Mouse (Mus musculus) retina, adult 2 months (tissue): ENCODE data around the gene Krt18.
"Not testable (repeated sequence)": the region's sequence is repeated elsewhere in the genome, so short reads cannot be mapped to it uniquely, and the experiment has no call there.

Source experiments
- DNase-seq: peaks from one replicate; pipeline ENCODE4 v3.0.0-alpha.2; 2012; ENCODE audit warnings: low read depth, low spot score

Krt18 gene

DNA sequence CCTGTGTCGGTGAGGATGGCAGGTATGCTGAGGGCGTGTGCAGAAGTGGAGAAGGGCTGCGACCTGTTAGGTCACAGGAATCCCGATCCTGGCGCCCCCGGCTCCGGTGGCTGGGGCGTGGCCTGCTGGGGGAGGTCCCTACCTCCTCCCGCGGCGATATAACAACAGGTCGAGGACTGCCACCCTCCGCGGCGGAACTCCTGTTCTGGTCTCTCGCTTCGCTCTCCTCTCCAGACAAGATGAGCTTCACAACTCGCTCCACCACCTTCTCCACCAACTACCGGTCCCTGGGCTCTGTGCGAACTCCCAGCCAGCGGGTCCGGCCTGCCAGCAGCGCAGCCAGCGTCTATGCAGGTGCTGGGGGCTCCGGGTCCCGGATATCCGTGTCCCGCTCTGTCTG is at the start of gene Krt18:
TSS of gene Krt18 (plus strand) at position 141 of the 400 bp plus-strand sequence.
- no peak for DNase-seq

DNA sequence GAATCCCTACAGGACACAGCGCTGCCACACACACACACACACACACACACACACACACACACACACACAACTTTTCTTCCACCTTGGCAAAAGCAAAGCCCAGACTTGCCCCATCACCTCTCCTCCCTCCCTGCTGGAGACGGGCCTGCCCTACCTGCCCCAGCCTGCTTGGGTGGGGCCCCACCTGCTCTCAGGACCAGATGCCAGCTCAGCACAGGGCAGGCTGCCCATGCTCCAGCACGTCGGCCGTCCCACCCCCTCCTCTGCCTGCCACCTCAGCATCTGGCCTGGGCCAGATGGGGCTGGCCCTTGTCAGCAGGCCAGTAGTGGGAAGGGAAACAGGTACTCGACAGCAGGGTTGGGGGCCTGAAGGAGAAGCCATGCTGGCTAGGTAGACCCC is 47.1 kb upstream of the Krt18 start:
- DNase-seq: no peak

DNA sequence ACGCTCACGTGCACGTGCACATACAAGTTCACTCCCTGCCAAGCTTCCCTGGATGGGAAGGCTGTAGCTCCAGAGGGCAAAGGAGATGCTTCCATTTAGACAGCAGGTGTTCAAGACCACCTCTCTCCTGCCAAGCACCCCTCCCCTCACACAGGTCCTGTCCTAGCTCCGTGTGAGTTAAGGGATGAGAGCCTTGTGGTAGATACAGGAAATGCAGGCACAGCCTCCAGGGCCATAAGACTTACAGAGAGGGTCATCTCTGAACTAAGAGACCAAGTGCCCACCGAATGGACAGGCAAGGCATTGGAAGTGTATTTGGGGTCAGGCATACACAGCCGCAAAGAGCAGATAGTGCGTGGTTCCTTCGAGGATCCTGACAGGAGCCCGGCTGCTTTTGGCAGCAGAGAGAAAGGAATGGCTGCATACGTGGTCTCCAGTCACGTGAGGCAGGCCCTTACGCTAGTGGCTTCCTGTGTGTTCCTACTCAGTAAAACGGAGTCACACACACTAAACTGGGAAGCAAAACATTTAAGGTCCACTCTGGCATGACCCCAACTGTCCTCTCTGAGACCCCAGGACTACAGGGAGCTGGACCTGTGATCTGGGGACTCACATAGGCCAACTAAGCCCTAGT is 44.5 kb upstream of the Krt18 start:
- no peak for DNase-seq

DNA sequence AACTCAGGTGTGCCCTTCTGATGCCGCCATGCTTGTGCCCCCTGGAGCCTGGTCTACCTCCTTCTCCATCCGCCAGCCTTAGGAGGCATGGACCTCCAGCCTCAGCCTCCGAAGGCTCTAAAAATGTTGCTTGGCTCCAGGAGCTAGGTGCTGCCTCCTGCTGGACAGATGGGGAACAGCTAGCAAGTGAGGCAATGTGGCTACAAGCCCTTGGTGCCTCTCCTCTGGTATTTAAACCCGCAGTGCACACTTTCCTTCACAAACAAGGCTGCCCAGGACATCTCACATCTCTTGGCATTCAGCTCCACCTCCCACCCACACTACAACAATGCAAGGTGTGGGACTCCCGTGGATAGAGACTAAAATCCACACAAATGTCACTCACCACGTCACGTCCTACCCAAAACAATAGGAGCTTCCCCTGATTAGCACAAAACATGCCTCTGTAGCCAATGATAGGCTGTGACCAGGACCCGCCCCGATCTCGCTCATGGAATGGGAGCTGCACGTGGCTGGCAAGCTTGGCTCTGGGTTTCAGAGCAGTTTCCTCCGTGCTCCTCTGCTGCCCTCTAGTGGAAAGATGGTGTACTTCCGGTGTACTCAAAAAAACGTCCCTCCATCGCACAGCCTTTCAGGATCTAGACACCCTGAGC is 43.9 kb upstream of the Krt18 start:
- peak; percentile 81 for DNase-seq

DNA sequence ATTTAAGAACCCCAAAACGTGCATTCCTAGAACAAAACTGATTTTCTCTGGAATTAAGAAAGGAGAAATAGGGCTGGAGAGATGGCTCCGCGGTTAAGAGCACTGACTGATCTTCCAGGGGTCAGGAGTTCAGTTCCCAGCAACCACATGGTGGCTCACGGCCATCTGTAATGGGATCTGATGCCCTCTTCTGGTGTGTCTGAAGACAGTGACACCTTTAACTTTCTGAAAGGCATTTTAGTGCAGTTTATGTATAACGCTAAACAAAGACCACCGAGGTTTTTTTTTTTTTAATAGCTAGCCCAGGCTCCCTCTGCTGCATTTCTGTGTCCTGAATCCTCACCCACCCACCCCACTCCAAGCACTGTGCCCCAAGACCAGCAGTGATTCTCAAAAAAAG is 43.2 kb upstream of the Krt18 start:
- DNase-seq: no peak

DNA sequence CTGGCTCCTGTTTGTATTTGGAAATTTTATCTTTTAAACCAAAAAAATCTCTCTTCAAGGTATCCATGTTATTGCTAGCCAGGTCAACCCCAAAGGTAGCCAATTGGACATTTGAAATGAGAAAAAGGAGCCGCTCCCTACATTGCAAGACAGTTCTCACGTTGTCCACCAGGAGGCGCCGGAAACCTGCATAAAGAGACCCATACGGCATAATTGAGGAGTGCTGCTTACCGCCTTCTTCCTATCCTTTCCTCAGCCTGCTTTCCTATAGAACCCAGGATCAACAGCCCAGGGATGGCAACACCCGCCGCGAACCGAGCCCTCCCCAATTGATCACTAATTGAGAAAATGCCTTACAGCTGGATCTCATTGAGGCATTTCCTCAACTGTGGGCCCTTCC is 39.9 kb upstream of the Krt18 start:
- peak; percentile 71 for DNase-seq

DNA sequence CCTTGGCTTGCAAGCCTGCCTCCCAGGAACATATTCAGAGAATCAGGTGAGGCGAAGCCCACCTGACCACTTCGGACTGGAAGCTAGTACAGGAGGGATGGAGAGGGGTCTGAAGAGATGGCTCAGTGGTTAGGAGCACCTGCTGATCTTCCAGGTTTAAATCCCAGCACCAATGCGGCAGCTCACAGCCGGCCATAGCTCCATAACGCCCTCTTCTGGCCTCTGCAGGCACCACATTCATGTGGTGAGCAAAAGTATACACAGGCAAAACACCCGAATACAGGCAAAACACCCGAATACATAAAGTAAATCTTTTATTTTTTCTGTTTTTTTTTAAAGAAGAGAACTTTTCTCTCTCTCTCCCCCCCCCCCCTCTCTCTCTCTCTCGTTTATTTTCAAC is 39.3 kb upstream of the Krt18 start:
- DNase-seq: no peak

DNA sequence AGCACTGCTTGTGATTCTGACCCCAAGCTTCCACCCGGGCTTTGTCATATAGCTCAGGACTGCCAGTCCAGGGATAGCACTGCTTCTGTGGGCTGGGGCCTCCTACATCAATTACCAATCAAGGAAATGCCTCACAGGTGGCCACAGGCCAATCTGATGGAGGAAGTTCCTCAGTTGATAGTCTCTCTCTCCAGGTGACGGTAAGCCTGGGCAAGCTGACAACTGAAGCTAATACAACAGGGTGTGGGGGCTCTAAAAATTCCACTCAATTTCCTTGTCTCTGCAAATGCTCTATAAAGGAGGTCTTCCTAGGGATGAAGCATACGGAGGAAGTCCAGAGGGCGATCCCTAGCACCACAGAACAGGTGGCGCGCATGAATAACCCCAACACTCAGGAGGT is 37.0 kb upstream of the Krt18 start:
- DNase-seq: no peak

DNA sequence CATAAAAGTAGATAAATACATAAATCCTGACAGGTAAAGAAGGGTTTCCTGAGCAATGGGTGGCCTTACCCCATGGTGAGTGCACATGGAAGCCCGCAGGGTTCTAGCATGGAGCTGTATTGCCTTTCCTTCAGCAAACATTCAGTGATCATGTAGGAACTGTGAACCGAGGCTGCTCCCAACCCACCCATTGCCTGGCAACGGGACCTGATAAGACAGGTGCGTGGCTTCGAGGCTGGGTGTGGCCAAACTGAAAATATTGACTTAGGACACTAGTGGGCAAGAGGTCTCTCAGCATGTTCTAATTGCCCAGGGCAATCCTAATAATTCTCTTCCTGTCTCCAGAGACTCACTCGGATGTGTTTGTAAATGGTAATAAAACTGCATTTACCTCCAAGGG is 33.6 kb upstream of the Krt18 start:
- DNase-seq: no peak

DNA sequence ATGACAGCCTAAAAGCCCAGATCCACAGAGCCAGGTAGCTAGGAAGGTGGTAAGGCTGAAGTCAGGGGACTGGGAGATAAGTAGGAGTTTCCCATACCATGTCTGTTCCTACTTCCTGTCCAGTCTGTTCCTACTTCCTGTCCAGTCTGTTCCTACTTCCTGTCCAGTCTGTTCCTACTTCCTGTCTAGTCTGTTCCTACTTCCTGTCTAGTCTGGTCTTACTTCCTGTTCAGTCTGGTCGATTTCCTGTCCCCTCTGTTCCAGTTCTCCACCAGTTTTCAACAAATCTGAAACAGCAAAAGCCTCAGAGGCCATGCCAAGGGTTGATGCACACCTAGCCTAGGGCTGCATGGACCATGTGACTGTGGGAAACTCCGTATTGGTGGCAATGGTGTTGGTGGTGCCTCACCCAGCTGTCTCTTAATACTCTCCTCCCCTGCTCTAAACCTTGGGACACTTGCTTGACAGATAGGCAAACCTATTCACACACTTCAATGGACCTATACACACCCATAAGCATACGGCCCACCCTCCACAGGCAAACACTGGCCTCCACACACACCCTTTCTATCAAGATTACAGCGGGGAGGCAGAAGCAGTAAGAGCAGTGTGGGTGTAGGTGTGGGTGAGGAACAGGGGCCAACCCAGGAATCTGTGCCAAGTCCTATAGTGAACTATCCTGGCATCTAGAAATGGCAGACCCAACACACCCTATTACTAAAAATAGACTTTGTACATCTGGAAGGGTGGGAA is 32.3 kb upstream of the Krt18 start:
- no peak for DNase-seq

DNA sequence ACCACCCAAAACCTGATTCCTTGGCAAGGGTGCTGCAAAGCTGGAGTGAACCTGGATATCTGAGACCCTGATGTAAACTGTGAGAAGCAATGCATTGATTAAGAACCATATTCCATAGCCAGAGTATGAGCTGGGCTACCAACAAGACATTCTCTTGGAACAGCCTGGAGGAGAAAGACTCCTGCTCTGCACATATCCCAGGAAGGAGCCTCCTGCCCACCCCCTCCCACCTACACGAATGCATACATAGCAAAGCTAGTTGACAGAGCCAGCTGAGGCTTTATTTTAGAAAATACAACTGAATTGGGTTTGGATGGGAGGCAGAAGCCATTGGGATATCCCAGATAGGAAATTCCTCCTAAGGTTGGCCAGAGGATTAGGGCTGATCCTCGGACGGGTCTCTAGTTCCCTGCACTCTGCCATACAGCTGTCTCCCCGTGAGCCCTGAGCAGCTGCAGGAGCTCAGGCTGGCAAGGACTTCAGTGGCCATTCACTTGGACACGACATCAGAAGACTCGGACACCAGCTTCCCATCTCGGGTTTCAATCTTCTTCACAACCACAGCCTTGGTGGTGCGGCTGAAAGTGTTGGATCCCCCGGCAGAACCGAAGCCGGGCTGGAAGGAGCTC is 31.4 kb upstream of the Krt18 start:
- not testable (repeated sequence) for DNase-seq

DNA sequence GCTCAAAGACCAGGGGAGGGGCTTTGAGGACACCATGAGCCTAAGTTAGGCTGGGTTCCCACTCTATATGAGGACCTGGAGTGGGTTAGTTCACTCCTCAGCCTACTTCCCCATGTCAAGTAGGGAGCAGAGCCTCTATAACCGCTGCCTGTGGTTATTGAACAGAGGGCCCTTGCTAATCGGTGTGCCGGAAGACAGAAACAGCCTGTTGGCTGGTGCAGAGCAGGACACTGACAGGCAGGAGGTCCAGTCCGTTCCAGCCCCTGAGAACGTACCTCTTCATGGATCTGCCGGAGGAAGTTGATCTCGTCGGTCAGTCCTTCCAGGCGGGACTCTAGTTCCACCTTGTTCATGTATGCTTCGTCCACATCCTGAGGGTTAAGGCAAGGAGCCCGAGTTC is 28.8 kb upstream of the Krt18 start:
- no peak for DNase-seq

DNA sequence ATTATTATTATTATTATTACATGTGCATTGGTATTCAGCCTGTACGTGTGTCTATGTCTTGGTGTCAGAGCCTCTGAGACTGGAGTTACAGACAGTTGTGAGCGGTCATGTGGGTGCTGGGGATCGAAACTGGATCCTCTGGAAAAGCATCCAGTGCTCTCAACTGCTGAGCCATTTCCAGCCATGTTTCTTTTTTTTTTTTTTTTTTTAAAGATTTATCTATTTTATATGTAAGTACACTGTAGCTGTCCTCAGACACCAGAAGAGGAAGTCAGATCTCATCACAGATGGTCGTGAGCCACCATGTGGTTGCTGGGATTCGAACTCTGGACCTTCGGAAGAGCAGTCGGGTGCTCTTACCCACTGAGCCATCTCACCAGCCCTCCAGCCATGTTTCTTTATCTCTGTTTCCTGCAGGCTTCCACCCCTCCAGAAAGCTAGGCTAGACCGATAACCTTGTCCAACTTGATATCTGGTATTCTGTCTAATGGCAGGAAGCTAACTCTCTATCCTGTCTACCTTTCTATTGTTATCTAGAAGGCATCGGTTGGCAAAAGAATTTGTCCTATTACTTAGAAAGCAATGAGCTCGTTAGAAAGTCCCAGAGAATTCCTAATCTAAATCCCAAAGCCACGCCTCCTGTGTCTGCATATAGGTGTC is 28.2 kb upstream of the Krt18 start:
- no peak for DNase-seq

DNA sequence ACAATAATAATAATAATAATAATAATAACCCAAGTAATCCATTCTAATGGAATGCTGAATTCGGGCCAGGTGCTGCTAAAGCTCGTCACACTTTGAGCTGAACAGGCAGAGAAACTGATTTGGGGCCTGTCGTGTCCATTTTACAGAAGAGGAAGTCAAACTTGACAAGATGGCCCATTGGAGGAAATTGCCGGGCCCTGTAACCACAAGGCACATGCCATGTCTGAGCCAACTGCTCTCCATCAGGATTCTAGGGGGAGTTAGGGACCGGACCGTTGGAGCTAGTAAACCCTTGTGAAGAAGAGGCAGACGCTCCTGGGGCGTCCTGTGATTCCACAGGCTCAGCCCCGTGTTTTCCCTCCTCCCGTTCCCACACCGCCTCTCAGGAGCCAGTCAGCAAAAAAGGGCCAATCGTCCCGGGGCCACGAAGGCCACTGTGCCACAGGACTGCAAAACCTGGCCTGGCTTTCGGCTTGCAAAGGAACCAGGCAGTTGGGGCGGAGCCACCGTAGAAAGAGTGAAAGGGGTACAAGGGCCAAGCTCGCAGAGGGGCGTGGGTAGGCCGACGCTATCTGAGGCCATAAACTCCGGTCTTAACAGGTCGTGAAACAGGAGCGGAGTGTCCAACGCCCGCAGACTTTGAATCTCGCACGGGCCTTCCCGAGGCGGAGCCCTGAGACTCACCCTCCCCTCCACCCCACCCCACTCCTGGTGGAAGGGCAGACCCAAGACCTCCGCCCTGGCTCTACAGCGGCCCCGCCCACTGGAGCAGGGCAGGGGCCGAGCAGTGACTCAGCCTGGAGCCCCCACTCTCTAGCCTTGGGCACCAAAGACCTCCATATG is 25.1 kb upstream of the Krt18 start:
- DNase-seq: no peak

DNA sequence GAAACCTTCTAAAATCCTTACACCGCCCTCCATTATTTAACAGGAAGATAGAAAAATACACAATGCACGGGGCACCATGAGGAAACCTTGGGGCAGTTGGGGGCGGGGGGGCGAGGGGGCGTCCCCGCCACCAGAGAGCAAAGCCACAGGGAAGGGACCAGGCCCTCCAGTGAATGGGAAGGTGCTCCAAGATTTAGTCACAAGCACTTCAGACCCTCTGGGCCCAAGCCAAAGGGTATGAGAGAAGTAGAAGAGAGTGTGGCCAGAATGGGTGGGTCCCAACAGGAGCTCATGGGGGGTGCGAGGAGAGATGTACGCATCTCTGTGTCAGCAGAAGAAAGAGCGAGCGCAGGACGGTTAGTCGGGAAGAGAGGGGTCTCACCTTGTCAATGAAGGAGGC is 24.5 kb upstream of the Krt18 start:
- DNase-seq: no peak

DNA sequence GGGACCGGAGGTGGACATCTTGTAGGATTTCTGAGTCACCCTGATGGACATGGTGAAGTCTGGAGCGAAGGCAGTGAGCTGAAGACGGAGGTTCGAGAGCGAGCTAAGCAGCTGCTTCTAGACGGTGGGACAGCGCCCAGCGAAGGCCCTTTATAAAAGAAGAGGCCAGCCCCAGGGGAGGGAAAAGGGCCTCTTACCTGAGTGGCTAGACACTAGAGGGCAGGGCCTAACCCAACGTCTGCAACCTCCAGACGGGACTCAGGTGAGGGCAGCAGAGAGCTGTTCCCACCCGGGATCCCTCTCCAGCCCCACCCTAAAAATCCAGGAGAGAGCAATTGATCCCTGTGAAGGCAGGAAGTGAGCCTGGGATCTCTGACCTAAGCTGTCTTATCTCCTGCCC is 23.8 kb upstream of the Krt18 start, which contains the start of gene Krt8:
TSS of gene Krt8 (minus strand) at position 294 of the 400 bp plus-strand sequence.
- DNase-seq: no peak

DNA sequence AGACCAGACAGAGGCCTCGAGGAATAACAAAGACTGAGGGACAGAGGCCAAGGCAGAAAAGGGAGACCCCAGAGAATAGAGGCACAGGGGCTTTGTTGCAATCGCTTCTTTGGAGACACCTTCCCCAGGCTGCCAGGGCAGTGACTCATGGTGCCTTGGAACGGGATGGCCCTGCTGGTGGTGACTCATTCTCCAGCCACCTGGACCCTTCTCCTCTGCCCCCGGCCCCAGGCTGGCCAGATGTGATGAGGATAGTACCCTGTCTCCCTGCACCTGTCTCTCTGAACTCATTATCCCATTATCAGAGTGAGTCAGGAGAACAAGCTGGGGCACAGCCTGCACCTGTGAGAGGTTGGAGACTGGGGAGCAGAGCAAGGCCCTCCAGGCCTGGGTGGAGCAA is 22.7 kb upstream of the Krt18 start:
- DNase-seq: no peak

DNA sequence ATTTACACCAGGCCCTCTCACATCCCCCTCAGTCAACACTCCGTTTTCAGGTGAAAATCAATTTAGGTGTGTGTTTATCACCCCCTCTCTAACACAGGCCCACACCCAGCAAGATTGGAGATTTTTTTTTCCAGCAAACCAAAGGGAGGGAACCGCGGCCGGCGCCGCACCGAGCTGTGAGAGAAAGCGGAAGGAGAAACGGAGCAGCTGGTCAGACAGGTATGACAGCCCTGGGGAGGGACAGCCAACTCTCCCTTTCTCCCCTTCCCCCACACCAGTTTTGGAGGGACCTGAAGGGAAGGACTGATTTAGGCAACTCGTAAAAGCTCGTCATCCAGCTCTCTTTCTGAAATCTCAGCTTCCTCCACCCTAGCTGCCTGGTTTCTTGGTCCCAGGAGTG is 21.7 kb upstream of the Krt18 start:
- no peak for DNase-seq

DNA sequence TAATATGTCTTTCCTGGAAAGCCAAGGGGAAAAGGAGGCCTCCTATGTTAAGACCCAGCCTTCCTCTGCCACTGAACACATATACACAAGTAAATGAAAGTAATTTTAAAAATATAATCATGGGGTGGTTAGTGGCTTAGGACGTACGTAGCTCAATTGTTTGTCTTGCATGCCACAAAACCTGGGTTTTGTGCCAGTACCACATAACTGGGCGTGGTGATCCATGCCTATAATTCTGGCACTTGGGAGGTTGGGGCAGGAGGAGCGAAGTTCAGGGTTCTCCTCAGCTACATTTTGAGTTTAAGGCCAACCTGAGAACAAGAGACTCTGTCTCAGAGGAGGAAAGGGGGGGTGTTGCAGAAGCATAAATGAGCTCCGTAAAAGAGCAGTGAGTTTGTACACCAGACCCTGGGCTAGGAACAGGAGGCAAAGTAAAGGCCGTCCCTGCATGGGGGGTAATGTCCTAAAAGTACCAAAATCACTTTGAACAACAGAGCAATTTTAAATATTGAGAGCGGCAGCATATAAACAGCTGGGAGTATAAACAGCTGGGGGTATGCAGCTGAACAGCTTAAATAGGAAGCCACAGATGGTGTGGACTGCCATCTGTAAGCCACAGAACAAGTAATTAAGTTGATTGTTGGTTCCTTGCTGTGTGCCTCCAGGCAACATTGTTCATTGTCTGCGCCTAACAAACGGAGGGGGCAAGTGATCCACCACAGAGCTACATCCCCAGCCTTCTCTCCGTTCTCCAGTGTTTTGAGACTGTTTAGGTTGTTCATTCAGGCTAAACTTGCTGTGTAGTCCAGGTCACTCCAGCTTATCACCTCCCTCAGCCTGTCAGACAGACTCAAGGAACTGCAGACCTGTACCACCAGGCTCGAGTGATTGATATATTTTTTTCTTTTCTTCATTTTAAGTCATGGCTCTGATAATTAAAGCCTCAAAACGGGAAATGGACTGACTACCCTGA is 20.6 kb upstream of the Krt18 start:
- no peak for DNase-seq
